Mouse (Mus musculus) left cerebral cortex, postnatal 36 days (tissue): ENCODE measurements around the gene Limch1. TPM values are rescaled to one million over a fixed set of nuclear protein-coding genes. Genes with fewer than 3 reads are reported as not detected.

Experiments
- DNase-seq, 2 experiments: peaks; one replicate each; pipeline ENCODE4 v3.0.0; 2021 to 2022; ENCODE audit warnings: low spot score in 2 of 2, mixed read lengths in 1 of 2
- intact Hi-C: fragments of 180-260 bp; cut with DNase I; formaldehyde crosslinking; loops from one replicate; pipeline ENCODE4 v1.15.1; 2025
- microRNA-seq: library from miRNA; unstranded; fragments of <30 nt; microRNA quantifications from one replicate; pipeline ENCODE4 v1.2.0, GENCODE M21; 2022
- total RNA-seq, 2 experiments: library from RNA; stranded (reverse); gene quantifications; 2 replicates each; pipeline ENCODE4 v1.2.3; 2021

Limch1 gene
- total RNA-seq, 2 experiments from 2014 or later: 100 to 131 TPM

DNA sequence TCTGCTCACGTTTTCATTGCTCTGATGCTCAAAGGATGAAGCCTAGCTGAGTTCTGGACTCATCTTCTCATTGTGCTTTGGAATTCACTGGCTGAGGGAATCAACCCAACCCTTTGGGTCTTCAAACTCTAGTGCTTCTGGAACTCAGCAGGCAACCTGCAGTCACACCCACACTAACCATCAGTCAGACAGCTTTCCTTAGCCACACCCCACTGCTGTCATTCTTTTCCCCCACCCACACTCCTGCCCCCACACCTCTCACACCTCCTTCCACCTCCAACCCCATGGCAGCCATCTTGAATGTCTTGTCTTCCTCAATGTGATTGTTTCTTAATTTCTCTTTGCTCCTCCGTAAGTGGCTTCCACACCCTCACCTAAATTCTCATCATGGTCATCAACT is 360.6 kb downstream of the Limch1 start:
- intact Hi-C loops: no loop called here
- DNase-seq: no peak

Small RNAs within 50 kb of the gene (microRNA-seq; reads per million reads assigned to microRNA genes)
- gene Gm23841: not detected

Other genes starting within 250 kb of the Limch1 start
- 10 to 100 TPM; 57.3 to 64.0 TPM for gene Apbb2, start 127.0 kb upstream of the Limch1 start, total RNA-seq
- 100 to 1,000 TPM; 889 to 972 TPM for gene Uchl1, start 69.7 kb upstream of the Limch1 start, total RNA-seq